Mouse (Mus musculus): Measurements from ENCODE around the gene Nup62.

- no peak for TF ChIP-seq CHD2 (IDR thresholded peaks at IDR 0.05; ENCODE audit: low read depth, low read length)
- TF ChIP-seq ZNF384 (IDR thresholded peaks at IDR 0.05; ENCODE audit: low read depth, low read length), result no peak
- no peak for TF ChIP-seq ZC3H11A (IDR thresholded peaks at IDR 0.05; ENCODE audit: borderline replicate concordance, low read depth, low read length)
- TF ChIP-seq HCFC1 (IDR thresholded peaks at IDR 0.05; ENCODE audit: borderline replicate concordance, insufficient read depth, low read length), result no peak
Measured at GRCm38 (mm10) chr7:44870614-44871013, 54.7 kb downstream of the Nup62 start.
